Mouse (Mus musculus): ENCODE results near the gene Myl4.
A peak's percentile ranks its signal among the peaks of the same experiment; 100 is the strongest.
"Not testable (repeated sequence)": the region's sequence is repeated elsewhere in the genome, so short reads cannot be mapped to it uniquely, and the experiment has no call there.

The Myl4 gene

GRCm38 (mm10) chr11:104550406-104550974 lies at the start of gene Myl4, which contains the start of gene Cdc27:
Myl4 (plus strand) TSS chr11:104550663.
Cdc27 (minus strand) TSS chr11:104550620.
- peak; percentile 99 for DNase-seq (ENCODE audit: low spot score in 2 of 2)

GRCm38 (mm10) chr11:104508455-104508854 lies 42.0 kb upstream of the Myl4 start:
- no peak for DNase-seq (ENCODE audit: low spot score in 2 of 2)

- peak in 1 of 2 experiments; percentile 18 for DNase-seq (ENCODE audit: low spot score in 2 of 2)
These were observed 39.9 kb upstream of the Myl4 start for GRCm38 (mm10) chr11:104510606-104511005.

- no peak for DNase-seq (ENCODE audit: low spot score in 2 of 2)
These were observed 38.0 kb upstream of the Myl4 start for GRCm38 (mm10) chr11:104512436-104512835.

GRCm38 (mm10) chr11:104525935-104526334 lies 24.5 kb upstream of the Myl4 start:
- no peak for DNase-seq (ENCODE audit: low spot score in 2 of 2)

- DNase-seq (ENCODE audit: low spot score in 2 of 2) = no peak
These were observed 13.6 kb upstream of the Myl4 start for GRCm38 (mm10) chr11:104536843-104537242.

GRCm38 (mm10) chr11:104537945-104538555 lies 12.4 kb upstream of the Myl4 start:
- DNase-seq (ENCODE audit: low spot score in 2 of 2) = no peak

GRCm38 (mm10) chr11:104539811-104540210 lies 10.7 kb upstream of the Myl4 start:
- no peak for DNase-seq (ENCODE audit: low spot score in 2 of 2)

GRCm38 (mm10) chr11:104543337-104543736 lies 7.1 kb upstream of the Myl4 start:
- not testable (repeated sequence) for DNase-seq (ENCODE audit: low spot score in 2 of 2)

- DNase-seq (ENCODE audit: low spot score in 2 of 2) = no peak
These were observed 6.0 kb upstream of the Myl4 start for GRCm38 (mm10) chr11:104544507-104544906.

GRCm38 (mm10) chr11:104547502-104547901 lies 3.0 kb upstream of the Myl4 start:
- no peak for DNase-seq (ENCODE audit: low spot score in 2 of 2)

GRCm38 (mm10) chr11:104549438-104550405 lies 741 bp upstream of the Myl4 start:
- DNase-seq (ENCODE audit: low spot score in 2 of 2) = peak in 1 of 2 experiments; percentile 60

GRCm38 (mm10) chr11:104558065-104558464 lies 7.6 kb downstream of the Myl4 start:
- no peak for DNase-seq (ENCODE audit: low spot score in 2 of 2)

GRCm38 (mm10) chr11:104558651-104559403 lies 8.4 kb downstream of the Myl4 start:
- DNase-seq (ENCODE audit: low spot score in 2 of 2) = no peak

- no peak for DNase-seq (ENCODE audit: low spot score in 2 of 2)
These were observed 10.5 kb downstream of the Myl4 start for GRCm38 (mm10) chr11:104560971-104561370.

GRCm38 (mm10) chr11:104563496-104563895 lies 13.0 kb downstream of the Myl4 start:
- no peak for DNase-seq (ENCODE audit: low spot score in 2 of 2)

- no peak for DNase-seq (ENCODE audit: low spot score in 2 of 2)
These were observed 14.7 kb downstream of the Myl4 start for GRCm38 (mm10) chr11:104565172-104565571.

- DNase-seq (ENCODE audit: low spot score in 2 of 2) = no peak
These were observed 15.6 kb downstream of the Myl4 start for GRCm38 (mm10) chr11:104566097-104566496.

GRCm38 (mm10) chr11:104566796-104567195 lies 16.3 kb downstream of the Myl4 start:
- no peak for DNase-seq (ENCODE audit: low spot score in 2 of 2)

GRCm38 (mm10) chr11:104567736-104568135 lies 17.3 kb downstream of the Myl4 start:
- no peak for DNase-seq (ENCODE audit: low spot score in 2 of 2)

- no peak for DNase-seq (ENCODE audit: low spot score in 2 of 2)
These were observed 17.9 kb downstream of the Myl4 start for GRCm38 (mm10) chr11:104568326-104568725.

GRCm38 (mm10) chr11:104570515-104570914 lies 20.1 kb downstream of the Myl4 start:
- not testable (repeated sequence) for DNase-seq (ENCODE audit: low spot score in 2 of 2)
